Mouse (Mus musculus) bone marrow, adult 2 months (tissue): ENCODE results near the gene Ttc7b.

Experiments used
- CTCF ChIP-seq: fragments of 200-500 bp; IDR thresholded peaks from 2 replicates; pipeline ENCODE4 v1.5.1; 2011; ENCODE audit warnings: low read length, control low read depth; ENCODE audit not compliant: control insufficient read depth, insufficient read depth
- POLR2A ChIP-seq: fragments of 200-500 bp; IDR thresholded peaks from 2 replicates; pipeline ENCODE4 v1.6.1; 2011; ENCODE audit warnings: low read depth, mild to moderate bottlenecking, control low read depth, low read length, borderline replicate concordance; ENCODE audit not compliant: control insufficient read depth

- TF ChIP-seq POLR2A: no peak
- TF ChIP-seq CTCF: no peak
Observed at GRCm38 (mm10) chr12:100361330-100361729, 159.3 kb downstream of the Ttc7b start.
